Mouse (Mus musculus) induced T-regulatory cell, adult 2 months (primary cell): Measurements from ENCODE around the gene Sipa1l3.
A peak's percentile ranks its signal among the peaks of the same experiment; 100 is the strongest.

Experiments
- DNase-seq: peaks from one replicate; pipeline ENCODE4 v3.0.0-alpha.2; 2012; ENCODE audit warnings: low read depth

Sipa1l3 gene

DNA sequence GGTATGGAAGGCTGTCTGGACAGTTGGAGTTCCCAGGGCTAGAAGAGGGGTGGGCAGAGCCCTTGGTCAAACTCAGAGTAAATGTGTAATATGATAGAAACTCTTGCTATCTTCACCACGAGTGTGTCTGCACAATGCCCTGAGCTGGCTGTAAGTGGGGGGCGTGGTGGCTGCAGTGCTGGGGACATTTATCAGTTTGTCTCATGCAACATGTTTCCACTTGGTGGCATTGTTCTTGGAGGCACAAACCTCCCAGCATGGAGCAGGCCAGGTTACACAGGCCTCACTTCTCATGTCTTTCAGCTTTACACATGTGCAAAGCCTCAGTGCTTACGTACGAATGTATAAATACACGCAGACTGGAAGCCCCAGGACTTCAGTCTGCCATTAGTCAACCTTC lies 146.3 kb downstream of the Sipa1l3 start:
- no peak for DNase-seq

- no peak for DNase-seq
Measured at GRCm38 (mm10) chr7:29370031-29370430, 148.4 kb downstream of the Sipa1l3 start.

DNA sequence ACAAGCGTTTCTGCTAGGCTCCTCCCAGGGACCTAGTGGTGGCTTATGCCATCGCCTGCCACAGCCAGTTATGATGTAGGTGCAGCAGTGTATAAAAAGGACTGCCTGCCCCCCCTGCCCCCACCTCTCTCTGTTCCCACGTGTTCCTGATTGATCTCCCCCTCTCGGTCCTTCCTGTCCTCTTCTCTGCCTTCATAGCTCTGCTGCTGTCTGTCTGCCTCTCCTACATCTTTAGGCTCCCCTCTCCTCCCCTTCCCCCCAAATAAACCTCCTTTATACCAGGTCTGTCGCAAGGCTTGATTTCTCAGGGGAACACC lies 150.5 kb downstream of the Sipa1l3 start:
- DNase-seq, result no peak

- no peak for DNase-seq
Measured at GRCm38 (mm10) chr7:29367166-29368003, 151.1 kb downstream of the Sipa1l3 start.

DNA sequence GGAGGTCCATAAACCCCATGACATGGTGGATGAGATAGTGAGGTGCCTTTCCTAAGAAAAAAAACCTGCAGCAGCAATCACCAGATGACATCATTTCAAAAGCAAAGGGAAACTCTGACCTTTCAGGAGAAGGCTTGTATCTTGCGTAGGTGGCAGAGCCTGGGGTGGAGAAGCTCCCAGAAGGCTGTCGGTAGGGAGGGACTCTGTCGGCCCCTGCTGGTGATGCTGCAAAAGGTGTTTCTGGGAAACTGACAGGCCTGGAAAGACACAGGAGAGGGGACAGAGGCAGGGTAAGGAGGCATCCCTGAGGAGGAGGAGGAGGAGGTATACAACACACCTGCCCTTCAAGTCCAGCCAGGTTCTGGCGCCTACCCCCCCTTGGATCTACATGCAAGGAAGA lies 154.4 kb downstream of the Sipa1l3 start:
- peak; percentile 24 for DNase-seq

DNA sequence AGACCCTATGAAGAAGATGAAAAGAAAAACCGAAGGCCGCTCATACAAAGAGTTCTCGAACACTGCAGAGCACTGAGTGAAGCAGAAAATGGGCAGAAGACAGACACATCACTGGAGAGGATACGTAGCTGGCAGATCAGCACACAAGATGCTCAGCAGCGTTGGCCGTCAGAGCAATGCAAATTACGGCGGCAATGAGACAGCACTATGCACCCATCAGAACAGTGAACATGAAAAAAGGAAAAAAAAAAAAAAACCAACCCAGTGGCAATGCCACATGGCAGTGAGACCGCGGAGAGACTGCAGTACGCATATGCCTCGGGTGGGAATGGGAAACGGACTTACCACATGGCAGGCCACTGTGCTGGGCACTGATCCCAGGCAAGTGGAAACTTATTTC lies 156.9 kb downstream of the Sipa1l3 start:
- no peak for DNase-seq

- no peak for DNase-seq
Measured at GRCm38 (mm10) chr7:29355406-29355805, 163.0 kb downstream of the Sipa1l3 start.

DNA sequence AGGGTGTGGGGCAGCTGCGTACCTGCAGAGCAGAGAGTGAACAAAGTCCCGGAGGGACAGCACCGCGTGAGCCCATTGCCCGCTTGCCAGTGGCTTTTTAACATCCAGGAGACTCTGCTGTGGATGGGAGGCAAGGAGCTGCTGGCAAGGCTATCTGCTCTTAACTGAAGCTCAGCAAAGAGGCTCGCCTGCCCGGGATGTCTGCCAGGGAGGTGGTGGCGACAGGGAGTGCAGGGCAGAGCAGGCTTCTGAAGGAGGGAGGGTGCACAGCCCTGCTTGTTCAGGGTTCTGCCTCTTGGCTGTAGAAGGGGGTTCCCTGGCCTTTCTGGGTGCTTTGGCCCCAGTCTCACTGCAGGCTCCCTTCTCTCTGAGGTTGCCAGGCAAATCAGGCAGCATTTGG lies 164.3 kb downstream of the Sipa1l3 start:
- DNase-seq, result no peak

GRCm38 (mm10) chr7:29352246-29352645 lies 166.2 kb downstream of the Sipa1l3 start:
- no peak for DNase-seq

DNA sequence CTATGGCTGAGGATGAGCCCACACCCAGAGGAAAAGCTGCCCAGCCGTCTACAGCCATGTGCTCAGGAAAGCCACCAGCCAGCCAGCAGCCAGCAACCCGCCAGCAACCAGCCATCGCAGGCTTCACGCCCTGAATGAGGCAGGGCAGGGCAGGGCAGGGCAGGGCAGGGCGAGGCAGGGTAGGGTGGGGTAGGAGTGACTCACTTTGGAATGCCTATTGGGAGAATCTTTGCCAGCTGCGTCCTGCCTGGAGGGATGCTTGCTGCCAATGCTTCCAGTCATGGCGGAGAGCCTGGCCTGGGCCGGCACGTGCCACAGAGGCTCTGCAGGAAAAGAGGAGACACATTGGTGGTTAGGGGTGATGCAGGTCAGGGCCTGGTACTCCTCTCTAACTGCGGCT lies 168.0 kb downstream of the Sipa1l3 start:
- no peak for DNase-seq

DNA sequence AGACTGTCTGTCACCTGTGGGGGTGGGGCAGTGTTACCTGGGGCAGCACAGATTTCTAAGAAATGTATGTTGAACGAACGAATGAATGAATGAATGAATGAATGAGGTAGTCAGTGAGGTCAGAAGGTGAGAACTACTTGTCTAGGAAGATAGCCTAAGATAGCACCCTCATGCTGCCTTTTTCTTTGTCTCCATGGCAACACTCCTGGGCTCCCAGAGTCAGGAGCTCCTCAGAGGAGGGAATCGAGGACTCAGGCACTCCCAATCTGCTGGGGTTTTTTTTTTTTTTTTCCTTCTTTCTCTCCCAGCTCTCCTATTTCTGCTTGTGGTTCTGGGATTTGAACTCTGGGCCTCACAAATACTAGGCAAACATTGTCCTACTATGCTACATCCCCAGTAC lies 172.2 kb downstream of the Sipa1l3 start:
- no peak for DNase-seq

GRCm38 (mm10) chr7:29345534-29345933 lies 172.9 kb downstream of the Sipa1l3 start:
- DNase-seq, result no peak

DNA sequence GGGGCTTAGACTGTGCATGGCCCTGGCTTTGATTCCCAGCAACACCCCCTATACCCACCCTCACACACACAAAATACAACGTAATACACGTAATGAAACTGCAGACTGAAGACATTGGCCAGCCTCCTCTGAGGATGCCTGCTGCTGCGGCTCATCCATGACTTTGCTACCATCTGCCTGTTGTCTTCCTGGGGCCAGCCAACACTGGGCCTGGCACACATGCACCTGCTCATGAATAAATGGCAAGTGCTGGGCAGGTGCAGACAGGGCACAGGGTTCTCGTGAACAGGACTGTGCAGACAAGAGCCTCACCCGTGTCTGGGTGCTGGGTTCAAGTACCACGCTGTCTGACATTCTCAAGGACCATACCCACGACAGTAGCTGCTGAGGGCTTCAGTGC lies 174.7 kb downstream of the Sipa1l3 start:
- DNase-seq, result no peak

DNA sequence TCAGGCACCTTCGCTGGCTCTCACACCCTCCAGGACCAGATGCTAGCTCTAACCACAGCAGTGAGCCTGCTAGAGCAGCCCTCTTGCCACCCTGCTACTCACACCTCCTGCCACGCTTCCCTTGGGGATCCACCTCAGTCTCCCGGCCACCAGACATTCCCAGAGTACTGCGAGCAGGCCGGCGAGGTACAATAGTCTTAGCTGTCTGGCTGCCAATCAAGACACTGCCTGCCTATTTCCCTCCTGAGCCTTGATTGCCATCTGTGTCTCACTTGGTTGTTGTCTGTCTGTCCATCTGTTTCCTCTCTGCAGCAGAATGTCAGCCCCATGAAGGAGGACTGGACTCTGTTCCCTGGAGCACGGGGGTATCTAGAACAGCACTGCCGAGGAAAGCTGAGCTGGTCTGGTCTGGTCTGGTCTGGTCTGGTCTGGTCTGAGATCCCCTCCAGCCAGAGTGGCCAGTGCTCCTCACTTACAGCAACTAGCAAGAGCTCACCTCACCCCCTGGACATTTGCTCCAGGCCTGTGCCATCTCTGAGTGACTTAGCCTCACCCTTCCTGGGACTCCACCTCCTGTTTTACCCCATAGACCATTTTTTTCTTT lies 175.8 kb downstream of the Sipa1l3 start:
- DNase-seq, result no peak

DNA sequence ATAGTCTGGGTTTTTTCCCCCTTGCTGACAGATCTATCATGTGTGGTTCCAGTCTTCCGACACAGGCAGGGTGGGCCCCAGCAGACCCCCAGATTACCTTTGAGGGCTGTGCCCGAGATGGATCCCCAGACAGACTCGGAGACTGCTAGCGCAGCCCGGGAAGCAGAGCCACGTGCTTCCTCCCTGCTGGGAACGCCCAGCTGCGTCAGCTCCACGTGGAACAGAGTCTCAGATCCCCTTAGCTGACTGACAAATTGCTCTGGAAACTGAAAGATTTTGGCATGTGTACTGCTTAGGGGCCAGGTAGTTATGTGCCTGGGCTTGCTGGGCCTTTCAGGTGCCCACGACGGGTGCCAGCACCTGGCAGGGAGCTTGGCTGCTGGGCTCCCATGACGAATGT lies 176.7 kb downstream of the Sipa1l3 start:
- no peak for DNase-seq

DNA sequence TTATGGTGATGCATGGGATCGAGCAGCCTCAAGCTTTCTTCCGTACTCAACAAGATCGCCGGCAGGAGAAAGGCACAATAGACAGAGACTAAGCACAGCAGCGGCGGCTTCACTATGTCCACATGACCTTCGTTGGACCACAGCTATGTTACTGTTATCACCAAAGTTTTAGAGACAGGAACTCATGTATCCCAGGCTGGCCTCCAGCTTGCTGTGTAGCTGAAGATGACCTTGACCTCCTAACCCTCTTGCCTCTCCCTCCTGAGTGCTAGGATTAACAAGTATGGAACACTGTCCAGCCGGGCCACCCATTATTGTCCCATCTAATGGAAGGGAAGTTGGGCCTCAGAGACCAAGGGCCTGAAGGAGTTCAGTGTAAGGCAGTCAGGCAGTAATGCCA lies 177.6 kb downstream of the Sipa1l3 start:
- DNase-seq, result no peak

DNA sequence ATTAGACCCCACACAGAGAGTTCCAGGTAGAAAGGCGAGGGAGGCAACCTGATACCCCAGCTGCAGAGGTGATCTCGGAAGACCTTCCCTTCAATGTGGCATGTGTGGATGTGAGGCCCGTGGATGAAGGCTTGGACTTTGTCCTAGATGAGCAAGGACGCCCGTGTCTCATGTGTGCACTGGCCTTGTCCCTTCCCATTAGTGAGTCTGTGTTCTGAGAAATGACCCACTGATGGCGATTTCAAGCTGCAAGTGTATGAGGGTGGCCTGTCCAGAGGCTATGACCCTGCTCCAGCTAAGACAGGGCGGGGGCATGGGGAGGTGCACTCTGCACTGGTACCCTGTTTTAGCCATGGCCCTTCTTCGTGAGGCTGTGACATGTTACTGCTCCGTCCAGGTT lies 178.2 kb downstream of the Sipa1l3 start:
- no peak for DNase-seq

- DNase-seq, result no peak
Measured at GRCm38 (mm10) chr7:29338984-29339679, 179.3 kb downstream of the Sipa1l3 start.

GRCm38 (mm10) chr7:29338351-29338919 lies 180.0 kb downstream of the Sipa1l3 start:
- no peak for DNase-seq

DNA sequence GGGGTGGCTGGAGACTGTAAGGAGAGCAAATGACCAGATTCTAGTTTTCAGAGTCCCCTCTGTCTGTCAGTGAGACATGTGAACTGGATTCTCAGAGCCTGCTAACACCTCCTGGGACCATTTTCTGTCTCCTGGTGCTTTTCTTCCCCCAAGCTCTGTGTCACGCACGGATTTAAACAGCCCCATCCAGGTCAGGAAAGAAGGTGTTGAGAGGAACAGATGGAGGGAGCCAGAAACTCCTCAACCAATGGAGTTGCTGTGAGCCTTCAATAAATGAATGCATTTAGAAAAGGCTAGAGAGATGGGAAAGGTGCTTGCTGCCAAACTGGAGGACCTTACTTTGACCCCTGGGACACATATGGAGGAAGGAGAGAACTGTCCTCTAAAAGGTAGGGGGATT lies 180.7 kb downstream of the Sipa1l3 start:
- no peak for DNase-seq

GRCm38 (mm10) chr7:29336795-29337319 lies 181.6 kb downstream of the Sipa1l3 start:
- no peak for DNase-seq

GRCm38 (mm10) chr7:29335841-29336671 lies 182.4 kb downstream of the Sipa1l3 start:
- no peak for DNase-seq
